21 mouse cellular contexts compared by ENCODE assay signal in genomic region chr7:98594731-98595130, GRCm38 (mm10).
"Had no signal": no experiment of that assay in that cellular context is flagged by ENCODE, and none has a peak within 500 bp of the region (broad histone marks: within the 10 kb centered on the region; RNA-seq: fewer than 3 reads in every experiment).

No protein-coding gene starts in this region.

- H3K4me2 ChIP-seq: kidney, embryonic 15.5 days; limb, embryonic 13.5 days; liver, embryonic 12.5 days; liver, embryonic 15.5 days; lung, embryonic 15.5 days; midbrain, embryonic 13.5 days; neural tube, embryonic 12.5 days; neural tube, embryonic 15.5 days had no signal

- H3K27ac ChIP-seq: kidney, embryonic 15.5 days; limb, embryonic 10.5 days; limb, embryonic 13.5 days; liver, embryonic 12.5 days; liver, embryonic 15.5 days; lung, embryonic 15.5 days; midbrain, embryonic 10.5 days; midbrain, embryonic 13.5 days; neural tube, embryonic 12.5 days; neural tube, embryonic 15.5 days; stomach, postnatal 0 days had no signal

- H3K9ac ChIP-seq: kidney, embryonic 15.5 days; limb, embryonic 13.5 days; liver, embryonic 12.5 days; liver, embryonic 15.5 days; lung, embryonic 15.5 days; midbrain, embryonic 13.5 days; neural tube, embryonic 12.5 days; neural tube, embryonic 15.5 days had no signal

- H3K4me1 ChIP-seq: kidney, embryonic 15.5 days; limb, embryonic 10.5 days; limb, embryonic 13.5 days; liver, embryonic 12.5 days; liver, embryonic 15.5 days; lung, embryonic 15.5 days; midbrain, embryonic 10.5 days; midbrain, embryonic 13.5 days; neural tube, embryonic 12.5 days; neural tube, embryonic 15.5 days had no signal

- H3K9me3 ChIP-seq: kidney, embryonic 15.5 days; limb, embryonic 10.5 days; limb, embryonic 13.5 days; liver, embryonic 12.5 days; liver, embryonic 15.5 days; lung, embryonic 15.5 days; megakaryocyte, embryonic 14.5 days; midbrain, embryonic 10.5 days; midbrain, embryonic 13.5 days; neural tube, embryonic 12.5 days; neural tube, embryonic 15.5 days had no signal

- H3K27me3 ChIP-seq: kidney, embryonic 15.5 days; limb, embryonic 13.5 days; liver, embryonic 12.5 days; liver, embryonic 15.5 days; lung, embryonic 15.5 days; megakaryocyte, embryonic 14.5 days; midbrain, embryonic 13.5 days; neural tube, embryonic 12.5 days; neural tube, embryonic 15.5 days had no signal

- DNase-seq: kidney, adult 8-10 months; kidney, postnatal 10 days; kidney, postnatal 36 days; liver; lung, adult 18-20 months; lung, postnatal 10 days; lung, postnatal 36 days; retina, postnatal 1 day had no signal

- ATAC-seq: intestine, postnatal 0 days; liver, embryonic 12.5 days; midbrain, embryonic 13.5 days had no signal

- H3K4me3 ChIP-seq: kidney, embryonic 15.5 days; limb, embryonic 10.5 days; limb, embryonic 13.5 days; liver, embryonic 12.5 days; liver, embryonic 15.5 days; lung, embryonic 15.5 days; megakaryocyte, embryonic 14.5 days; midbrain, embryonic 10.5 days; midbrain, embryonic 13.5 days; neural tube, embryonic 12.5 days; neural tube, embryonic 15.5 days had no signal
